Mouse (Mus musculus) lung, postnatal 25 days (tissue): ENCODE results near the gene Pigc.

Experiments
- DNase-seq: peaks from one replicate; pipeline ENCODE4 v3.0.0; 2022; ENCODE audit warnings: low spot score

Gene Pigc

DNA sequence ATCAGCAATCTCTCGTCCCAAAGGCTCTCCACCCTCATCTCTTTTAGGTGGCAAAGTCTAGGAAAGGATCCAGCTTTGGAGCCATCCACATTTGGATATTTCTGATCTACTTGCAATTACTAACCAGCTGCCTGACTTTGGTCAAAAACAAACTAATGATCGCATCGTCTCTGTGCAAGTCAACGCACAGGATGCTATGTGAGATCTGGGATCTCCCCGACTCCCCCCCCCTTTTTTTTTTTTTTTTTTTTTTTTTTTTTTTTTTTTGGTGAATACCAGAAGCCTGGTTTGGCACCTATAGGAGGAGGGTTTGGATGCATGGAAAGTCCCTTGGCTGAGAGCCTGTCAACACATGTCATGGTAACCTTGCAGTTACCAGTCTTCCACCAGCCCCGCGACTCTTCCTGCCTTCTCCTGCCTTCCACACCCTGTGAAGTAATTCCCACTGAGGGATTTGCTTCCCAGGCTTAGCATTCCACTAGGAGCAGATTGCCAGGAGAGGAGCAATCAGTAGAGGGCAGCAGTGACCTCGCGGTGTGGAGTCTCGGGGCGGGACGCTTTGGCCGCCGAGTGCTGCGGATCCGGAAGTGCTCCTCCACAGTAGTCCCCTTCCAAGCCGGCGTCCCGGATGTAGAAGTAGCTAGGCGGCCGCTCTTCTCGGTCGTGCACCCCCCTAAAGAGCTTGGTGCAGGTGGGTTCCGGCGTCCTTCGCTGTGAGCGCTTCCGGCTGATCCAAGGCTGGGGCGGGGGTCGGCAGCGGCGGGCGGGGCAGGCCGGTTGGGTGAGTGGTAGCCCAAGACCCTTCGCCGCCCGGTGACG is at the start of gene Pigc:
Gene Pigc (plus strand): TSS at position 598 of the 819 bp plus-strand sequence.
- peak; percentile 94 for DNase-seq

DNA sequence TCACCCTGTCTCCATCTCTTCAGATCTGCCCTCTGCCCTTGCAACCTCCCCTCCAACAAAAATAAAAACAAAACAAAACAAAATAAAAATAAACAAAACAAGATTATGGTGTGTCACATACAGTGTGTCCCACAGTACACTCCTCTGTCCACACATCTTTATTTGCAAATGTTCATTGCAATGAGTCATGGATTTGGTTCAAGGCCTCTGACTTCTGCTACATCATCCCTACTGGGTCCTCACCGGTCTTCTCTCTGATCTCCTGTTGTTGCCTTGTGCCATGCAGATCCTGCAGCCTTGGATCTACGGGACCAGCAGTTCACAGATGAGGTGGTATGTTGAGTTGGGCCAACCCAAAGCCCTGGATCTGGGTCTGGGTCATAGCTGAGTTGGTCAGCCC is 49.4 kb upstream of the Pigc start:
- DNase-seq, result no peak

DNA sequence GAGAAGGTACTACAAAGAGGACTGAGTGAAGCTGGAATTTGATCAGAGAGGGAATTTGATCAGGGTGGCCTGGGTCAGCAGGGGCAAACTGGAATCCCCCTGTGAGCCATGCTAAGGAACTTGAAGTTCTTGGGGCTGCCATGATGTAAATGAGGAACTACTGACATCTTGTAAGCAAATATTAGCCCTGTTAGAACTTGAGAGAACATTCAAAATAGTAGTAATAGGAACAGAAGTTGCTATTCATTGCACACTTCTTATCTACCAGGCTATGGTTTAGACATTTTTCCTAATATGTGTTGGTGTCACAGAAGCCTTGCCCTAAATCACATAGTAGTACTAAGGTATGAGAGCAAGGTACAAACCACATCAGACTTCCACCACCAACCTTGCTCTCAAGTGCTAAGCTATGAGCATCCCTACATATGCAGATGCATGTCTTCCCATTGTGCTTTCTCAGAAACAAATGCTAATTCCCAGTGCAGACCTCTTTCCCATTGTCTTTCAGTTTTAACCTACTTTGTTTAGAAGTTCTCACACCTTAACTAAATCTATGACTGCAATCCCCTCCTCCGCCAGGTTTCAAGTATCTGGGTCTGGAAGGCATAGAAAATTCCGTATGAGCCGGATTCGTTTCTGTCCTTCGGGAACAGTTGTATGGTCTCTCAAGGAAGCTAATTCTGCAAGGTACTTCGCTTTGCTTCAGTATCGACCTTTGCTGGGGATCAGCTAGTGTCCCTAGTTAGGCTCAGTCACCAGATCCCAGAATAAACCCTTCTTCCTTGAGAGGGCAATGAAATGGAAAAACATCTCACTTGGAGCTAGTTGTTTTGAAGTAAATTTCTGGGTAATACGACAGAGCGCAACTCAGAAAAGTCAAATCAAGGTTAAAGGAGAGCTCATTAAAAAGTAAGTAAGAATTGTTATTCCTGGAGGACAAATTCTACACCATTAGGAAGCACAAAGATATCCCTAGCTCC is 48.2 kb upstream of the Pigc start:
- DNase-seq, result no peak

DNA sequence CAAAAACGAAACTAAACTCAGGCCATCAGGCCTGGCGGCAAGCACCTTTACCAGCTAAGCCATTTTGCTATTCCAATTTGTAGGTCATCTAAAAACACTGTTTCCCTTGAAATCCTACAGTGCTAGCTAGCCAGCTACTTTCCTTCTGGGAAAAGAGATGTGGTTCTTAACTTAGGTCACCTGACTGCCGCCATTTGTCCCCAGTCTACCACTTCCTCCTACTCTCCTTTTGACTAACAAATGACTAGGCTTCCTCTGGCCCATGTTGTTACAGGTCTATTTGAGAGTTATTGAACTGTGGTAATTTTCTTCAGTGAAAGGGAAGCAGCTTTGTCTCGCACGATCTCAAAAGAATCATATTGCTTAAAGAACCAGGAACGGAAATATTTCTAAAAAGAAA is 47.1 kb upstream of the Pigc start:
- DNase-seq, result no peak

DNA sequence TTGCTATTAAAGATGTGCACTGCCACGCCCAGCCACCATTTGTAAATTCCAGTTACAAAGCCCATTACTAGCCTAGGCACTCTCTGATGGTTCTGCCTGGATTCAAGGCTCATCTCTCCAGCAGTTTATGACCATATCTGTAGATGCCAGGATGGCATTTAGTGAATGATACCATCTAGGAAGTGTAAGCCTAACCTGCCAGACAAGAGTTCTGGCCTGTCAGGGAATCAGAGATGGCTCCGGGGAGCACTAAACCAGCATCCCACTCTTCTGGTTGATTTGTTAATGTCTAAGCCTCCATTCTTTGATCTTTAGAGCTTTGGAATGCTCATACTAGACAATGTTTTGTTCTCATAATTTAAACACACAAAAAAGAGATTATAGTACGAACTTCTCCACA is 44.7 kb upstream of the Pigc start:
- no peak for DNase-seq

DNA sequence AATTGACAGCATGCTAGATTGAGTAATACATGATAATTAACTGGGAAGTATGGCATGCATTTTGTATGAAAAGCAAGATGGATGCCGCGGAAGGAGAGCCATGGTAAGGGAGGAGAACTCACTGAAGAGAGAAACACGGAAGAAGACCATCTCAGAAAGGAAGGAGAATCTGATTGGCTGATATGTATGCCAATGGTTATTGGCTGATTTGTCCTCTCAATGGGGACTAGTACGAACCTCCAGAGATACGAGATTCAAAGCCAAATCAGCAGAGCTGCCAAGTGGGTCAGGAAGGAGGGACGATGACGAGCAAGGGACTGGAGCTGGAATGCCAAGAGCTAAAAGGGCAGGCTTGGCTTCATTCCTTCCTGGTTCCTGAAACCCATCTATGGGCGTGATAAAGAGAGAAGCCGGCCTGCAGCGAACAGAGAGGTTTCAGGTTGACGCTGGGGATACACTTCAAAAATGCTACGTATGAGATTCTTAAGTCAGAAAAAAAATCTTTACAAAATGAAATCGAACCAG is 43.6 kb upstream of the Pigc start:
- peak; percentile 42 for DNase-seq

DNA sequence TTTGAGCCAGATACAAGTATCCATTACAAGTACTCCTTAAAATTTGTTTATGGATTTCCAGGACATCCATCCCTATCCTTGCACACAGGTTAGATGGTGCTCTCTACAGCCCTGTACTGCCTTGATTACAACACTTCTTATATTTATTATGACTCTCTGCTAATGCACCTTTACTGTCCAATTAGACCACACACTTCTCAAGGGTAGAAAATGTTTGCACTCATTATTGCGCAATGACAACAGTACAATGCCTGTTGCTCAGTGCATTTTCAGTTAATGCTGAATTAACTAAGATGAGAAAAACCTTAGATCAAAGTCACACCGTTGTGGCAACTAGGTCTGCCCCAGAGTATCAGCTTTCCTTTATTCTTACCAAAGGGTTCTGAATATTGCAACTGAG is 41.0 kb upstream of the Pigc start:
- no peak for DNase-seq

DNA sequence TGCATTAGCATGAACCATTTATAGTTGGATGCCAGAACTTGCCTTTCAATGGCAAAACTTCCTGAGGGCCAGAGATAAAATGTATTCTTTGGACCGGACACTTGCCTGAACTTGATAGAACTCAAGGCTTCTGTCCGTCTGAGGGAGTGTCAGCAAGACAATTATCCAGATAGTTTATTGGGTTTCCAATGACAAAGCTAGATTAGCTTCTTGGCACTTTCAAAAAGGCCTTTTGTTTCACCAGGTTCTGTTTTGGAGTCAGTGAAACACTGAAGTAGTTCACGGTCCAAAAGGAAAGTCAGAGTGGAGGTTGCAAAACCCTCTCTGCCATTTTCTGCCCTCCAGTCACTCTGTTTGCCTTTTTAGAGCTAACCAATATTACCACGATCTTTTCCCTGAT is 37.7 kb upstream of the Pigc start:
- DNase-seq, result no peak

DNA sequence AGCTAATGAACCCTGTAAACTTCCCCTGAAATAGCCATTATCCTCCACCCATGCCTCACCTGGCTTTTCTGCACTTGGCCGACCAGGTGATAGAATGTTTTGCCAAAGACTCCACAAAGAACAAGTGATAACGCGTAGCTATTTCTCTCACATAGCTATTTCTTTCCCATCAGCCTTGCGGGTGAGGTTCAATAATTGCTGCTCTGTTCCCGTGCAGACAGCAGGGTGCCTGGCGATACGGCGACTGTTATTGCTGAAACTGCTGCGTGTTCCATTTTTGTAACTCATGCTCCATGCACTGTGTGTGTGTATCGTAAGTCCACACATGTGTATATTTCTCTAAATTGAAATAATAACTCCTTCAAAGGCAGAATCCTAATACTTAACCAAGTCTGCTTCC is 37.2 kb upstream of the Pigc start:
- DNase-seq, result no peak

DNA sequence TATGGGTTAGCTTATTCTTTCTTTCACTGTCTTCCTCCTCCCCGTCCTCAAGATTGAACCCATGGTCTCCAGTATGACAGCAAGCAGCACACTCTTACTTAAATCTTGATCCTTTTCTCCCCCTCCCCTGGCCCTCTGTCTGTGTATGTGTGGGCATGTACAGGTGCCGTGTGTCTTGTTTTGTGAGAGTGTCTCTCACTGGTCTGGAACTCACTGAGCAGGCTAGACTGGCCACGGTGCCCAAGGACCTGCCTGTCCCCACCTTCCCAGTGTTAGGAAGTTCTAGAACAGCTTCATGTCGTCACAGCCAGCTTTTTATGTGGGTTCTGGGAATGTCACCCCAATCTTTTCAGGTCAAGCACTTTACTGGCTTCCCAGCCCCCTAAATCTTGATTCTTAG is 36.7 kb upstream of the Pigc start:
- no peak for DNase-seq

DNA sequence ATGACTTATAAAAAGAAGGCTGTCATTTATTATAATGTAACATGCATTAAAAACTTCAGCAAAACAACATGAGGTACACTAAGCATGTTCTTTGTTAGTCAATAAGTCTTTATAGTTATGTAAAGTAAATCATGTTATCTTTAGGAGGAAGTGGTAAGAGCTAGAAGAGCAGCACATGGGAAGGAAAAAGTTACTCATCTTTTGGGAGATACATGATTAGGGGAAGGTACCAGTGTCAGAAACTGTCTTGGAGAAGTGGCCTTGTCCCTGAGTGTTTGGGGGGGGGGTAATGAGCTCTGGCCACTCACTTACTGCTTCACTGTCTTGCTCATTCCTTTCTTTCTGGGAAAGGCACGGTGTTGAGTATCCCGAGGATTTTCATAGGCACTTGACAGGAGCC is 26.9 kb upstream of the Pigc start:
- no peak for DNase-seq

DNA sequence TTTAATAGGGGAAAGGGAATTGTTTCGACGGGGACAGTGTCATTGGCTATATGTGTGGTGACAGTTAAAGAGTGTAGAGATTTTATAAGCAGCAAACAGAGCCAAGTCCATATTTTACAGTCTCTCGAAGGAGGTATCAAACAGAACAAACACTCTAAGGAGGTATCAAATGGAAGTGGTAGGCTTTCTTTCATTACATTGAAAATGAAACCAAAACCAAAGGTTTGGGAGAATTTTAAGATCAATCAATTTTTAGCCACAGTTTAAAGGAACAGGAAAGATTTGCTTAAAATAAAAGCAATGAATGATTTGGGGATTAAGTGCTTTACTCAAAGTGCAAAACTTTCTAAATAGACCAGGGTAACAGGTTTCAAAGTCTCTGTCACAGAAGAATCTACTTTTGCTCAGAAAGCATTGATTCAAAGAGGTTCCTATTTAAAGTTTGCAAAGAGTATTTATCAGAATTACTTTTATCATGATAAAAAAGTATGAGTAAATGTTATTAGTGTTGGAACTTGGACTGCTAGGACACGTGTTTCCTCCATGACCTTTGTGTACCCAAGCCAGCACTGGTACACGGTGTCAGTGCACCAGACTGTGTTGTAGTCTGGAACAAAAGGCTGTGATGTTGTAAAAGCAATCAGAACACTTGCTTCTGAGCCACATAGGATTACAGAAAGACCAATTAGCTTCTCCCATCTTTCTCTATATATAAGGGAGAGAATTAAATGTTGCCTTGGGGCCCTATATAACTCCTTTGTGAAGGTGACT is 17.8 kb upstream of the Pigc start:
- DNase-seq, result no peak

DNA sequence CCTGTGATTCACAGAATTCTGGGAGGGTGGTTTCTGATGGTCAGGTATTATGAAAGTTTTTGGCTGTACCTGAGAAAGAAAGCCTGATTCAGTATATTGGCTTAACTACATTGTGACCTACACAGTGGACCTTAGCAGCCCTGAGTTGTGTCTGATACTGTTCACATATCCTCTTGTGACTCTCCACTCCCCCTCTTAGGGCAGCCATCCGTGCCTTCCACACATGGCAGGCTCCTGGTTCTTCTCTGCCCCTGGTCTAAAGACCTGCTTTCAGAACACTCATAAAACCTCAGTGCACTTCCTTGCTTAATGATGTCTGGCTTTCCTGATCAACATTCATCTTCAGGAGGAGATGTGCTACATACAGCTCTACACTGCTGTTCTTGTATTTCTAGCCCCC is 16.4 kb upstream of the Pigc start:
- no peak for DNase-seq

DNA sequence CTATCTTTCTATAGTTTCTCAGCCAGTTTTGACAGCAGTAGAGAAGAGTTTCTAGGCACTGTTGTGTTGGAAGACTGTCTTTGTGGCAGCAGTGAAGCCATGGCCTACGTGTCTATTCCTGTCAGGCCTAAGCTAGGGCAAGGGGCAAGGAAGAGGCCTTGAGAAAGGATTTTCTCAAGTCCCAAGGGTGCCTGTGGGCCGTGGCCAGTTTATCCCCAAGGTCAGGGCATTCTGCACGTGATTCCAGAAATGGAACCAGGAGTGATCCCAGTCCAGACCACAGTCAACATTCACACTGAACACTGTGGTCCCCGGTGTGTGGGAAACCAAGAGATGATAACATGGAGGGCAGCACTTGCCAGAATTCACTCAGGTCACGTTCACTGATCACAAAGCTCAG is 13.1 kb upstream of the Pigc start:
- DNase-seq, result no peak

DNA sequence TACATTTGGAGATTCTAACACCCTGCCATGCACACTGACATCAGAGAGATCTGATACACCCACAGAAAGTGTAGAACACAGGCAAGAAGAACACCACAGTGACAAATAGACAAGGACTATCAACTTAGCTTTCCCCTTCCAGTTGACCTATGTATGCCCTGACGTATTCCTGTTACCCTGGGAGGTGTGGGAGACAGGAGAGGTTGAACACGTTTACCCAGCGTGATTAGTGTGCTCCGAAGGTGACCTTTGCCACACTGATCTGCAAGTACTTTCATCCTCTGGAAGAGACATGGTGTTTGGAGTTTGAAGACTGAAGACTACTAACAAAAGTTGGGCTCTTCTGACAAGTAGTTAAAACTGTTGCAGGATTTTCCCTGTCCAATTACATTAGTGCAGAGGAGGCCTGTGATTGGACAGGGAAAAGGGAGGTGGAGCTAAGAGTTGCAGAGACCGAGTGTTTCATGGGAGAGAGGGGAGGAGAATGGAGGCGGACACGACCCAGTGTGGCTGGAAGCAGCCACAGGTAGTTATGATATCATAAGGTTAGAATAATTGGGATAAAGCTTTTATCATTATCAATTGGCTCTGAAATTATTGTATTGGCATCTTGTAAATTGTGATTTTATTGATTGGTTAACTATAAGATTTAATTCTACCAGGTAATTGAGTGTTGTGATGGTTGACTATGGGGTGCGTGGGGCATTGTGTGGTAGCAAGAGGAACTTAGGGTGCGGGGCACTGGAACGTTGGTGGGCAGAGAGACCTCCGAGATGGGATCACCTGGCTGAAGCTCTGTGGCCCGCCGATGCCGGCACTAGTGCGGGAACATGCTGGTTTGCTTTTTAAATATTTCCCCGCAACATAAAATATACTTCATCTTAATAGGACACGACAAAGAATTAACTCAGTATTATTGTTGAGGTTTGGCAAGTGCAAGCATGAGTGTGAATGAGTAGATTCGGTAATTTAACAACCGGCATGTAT is 10.7 kb upstream of the Pigc start:
- DNase-seq, result no peak

DNA sequence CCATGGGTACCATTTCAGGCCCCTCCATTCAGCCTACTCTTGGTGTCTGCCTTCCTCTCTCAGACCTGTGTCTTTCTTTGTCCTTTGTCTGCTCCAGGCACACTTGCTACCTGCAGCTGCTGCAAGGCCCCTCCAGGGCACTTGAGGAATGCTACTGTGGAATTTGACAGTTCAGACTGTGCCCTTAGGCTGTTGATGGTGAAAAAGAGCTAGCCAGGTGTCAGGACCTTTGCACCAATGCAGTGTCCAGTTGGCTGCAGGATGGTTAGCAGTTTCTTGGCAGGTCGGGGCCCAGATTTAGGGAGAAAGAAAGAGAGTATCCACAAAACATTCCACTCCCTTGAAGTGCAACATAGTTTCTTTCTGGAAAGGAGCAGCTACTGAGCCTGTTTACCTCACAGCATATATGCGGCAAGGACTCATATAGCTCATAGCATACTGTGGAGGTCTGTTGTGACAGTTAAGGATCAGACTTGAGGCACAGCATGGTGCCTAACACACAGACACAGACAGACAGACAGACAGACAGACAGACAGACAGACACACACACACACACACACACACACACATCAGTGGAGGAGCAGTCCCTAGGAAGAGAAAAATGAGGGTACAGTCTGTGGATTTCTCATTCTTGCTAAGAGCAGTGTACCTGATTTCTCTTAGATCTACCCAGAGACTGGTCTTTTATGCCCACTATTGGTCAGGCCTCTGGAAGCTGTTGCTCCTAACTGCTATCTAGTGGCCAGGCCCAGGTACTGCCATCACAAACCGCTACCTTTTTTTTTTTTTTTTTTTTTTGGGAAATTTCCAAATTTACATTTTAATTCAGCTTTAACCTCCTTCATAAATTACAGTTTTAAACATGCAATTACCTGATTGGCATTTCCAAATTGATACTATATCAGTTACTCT is 6.3 kb upstream of the Pigc start:
- peak; percentile 28 for DNase-seq

DNA sequence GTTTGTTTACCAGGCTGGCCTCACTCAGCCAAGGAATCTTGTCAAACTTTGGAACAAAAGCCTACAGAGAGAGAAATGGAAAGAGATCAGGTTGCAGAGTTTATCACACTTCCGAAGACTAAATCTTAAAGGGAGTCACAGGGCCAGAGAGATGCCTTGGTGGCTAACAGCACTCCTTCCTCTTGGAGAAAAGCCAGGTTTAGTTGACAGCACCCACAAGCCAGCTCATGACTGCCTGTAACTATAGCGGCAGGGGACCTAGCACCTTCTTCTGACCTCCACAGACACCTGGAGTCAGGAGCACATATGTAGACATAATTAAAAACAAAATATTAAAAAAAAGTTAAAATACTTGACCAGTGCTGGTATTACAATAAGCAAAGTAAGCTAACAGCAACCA is 1.1 kb upstream of the Pigc start:
- DNase-seq, result no peak

DNA sequence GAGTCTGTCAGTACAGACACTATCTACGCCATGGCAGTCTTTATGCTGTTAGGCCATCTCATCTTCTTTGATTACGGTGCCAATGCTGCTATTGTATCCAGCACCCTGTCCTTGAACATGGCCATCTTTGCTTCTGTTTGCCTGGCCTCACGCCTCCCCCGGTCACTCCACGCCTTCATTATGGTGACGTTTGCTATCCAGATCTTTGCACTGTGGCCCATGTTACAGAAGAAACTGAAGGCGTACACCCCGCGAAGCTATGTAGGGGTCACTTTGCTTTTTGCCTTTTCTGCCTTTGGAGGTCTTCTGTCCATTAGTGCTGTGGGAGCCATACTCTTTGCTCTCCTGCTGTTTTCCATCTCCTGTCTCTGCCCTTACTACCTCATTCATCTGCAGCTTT is 1.9 kb downstream of the Pigc start:
- no peak for DNase-seq

DNA sequence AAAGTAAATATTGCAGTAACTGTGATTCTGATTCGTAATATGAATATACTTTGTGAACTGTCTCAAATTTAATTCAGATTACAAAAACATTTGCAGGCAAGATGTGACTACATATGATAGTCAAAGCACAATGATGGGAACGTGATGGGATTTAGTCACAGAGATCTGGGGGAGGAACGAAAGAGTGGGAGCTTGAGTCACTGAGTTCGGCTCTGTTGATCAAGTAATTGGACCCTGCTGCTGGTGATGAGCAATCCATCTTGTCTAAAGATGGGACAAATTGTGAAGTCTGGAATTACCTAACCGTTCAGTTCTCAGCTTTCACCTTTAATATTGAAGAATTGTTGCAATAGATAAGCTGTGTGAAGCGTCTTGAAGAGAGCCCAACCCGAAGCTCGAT is 3.2 kb downstream of the Pigc start:
- no peak for DNase-seq
